Mouse (Mus musculus): ENCODE measurements at regions not wholly inside any gene's neighbourhood (a gene's known extent, or its start where the extent isn't known, plus 50 kb on each side); places are given as distances from the start of the nearest gene placed in this dataset.

GRCm38 (mm10) chr14:123219590-123219989 lies 235.8 kb upstream of the Tmtc4 start:
- H3K4me1 ChIP-seq (replicated peaks), result no peaks in the 10 kb centered on the region

GRCm38 (mm10) chr14:123210241-123210640 lies 226.4 kb upstream of the Tmtc4 start:
- no peak overlapping the region for H3K9ac ChIP-seq
- H3K27ac ChIP-seq, result no peak overlapping the region
- no peaks in the 10 kb centered on the region for H3K36me3 ChIP-seq
- H3K4me2 ChIP-seq, result no peak overlapping the region
- no peaks in the 10 kb centered on the region for H3K4me1 ChIP-seq (replicated peaks)
- no peak for ATAC-seq (replicated peaks; ENCODE audit: insufficient number of reproducible peaks, insufficient read depth, low FRiP score, low read depth)
- no peaks in the 10 kb centered on the region for H3K27me3 ChIP-seq
- no peak overlapping the region for H3K4me3 ChIP-seq
- WGBS, result 73% methylated on average over 3 of the region's 3 CpGs
- H3K9me3 ChIP-seq (replicated peaks), result no peaks in the 10 kb centered on the region

More at GRCm38 (mm10) chr14:123219590-123219989, 235.8 kb upstream of the Tmtc4 start:
- no peak for ATAC-seq (replicated peaks; ENCODE audit: insufficient number of reproducible peaks, insufficient read depth, low FRiP score, low read depth)
- Histone ChIP-seq H3K27ac (no peak overlapping the region), H3K9ac (no peak overlapping the region), H3K4me2 (no peak overlapping the region), H3K36me3 (no peaks in the 10 kb centered on the region), H3K27me3 (no peaks in the 10 kb centered on the region), H3K9me3 (replicated peaks) (no peaks in the 10 kb centered on the region), H3K4me3 (no peak overlapping the region)
- 67% methylated on average over 1 of the region's 1 CpGs for WGBS

GRCm38 (mm10) chr14:123202848-123203247 lies 219.0 kb upstream of the Tmtc4 start:
- 65% methylated on average over 2 of the region's 2 CpGs for WGBS
- Histone ChIP-seq H3K4me1 (replicated peaks) (peaks cover 14% of the 10 kb centered on the region), H3K4me2 (no peak overlapping the region), H3K4me3 (no peak overlapping the region), H3K9ac (no peak overlapping the region), H3K27ac (no peak overlapping the region), H3K9me3 (replicated peaks) (no peaks in the 10 kb centered on the region), H3K36me3 (no peaks in the 10 kb centered on the region), H3K27me3 (no peaks in the 10 kb centered on the region)
- ATAC-seq (replicated peaks; ENCODE audit: insufficient number of reproducible peaks, insufficient read depth, low FRiP score, low read depth), result no peak

GRCm38 (mm10) chr14:123202313-123202712 lies 218.5 kb upstream of the Tmtc4 start:
- Histone ChIP-seq H3K4me1 (replicated peaks) (peaks cover 14% of the 10 kb centered on the region), H3K9me3 (replicated peaks) (no peaks in the 10 kb centered on the region), H3K4me3 (peak overlapping the region; percentile 14; the same call in 1 of the 2 replicates), H3K27ac (peak overlapping the region; percentile 10; the same call in 1 of the 2 replicates), H3K4me2 (peak overlapping the region; percentile 46), H3K27me3 (no peaks in the 10 kb centered on the region), H3K36me3 (no peaks in the 10 kb centered on the region), H3K9ac (no peak overlapping the region)
- WGBS, result 56% methylated on average over 4 of the region's 4 CpGs
- ATAC-seq (replicated peaks; ENCODE audit: insufficient number of reproducible peaks, insufficient read depth, low FRiP score, low read depth), result no peak

GRCm38 (mm10) chr14:123201426-123202274 lies 217.8 kb upstream of the Tmtc4 start:
- H3K4me2 ChIP-seq, result peak overlapping the region; percentile 46
- WGBS, result 30% methylated on average over 14 of the region's 14 CpGs
- peak overlapping the region; percentile 10; the same call in 1 of the 2 replicates for H3K27ac ChIP-seq
- H3K36me3 ChIP-seq, result no peaks in the 10 kb centered on the region
- no peak overlapping the region for H3K9ac ChIP-seq
- peaks cover 14% of the 10 kb centered on the region for H3K4me1 ChIP-seq (replicated peaks)
- H3K9me3 ChIP-seq (replicated peaks), result no peaks in the 10 kb centered on the region
- peak overlapping the region; percentile 14; the same call in 1 of the 2 replicates for H3K4me3 ChIP-seq
- ATAC-seq (replicated peaks; ENCODE audit: insufficient number of reproducible peaks, insufficient read depth, low FRiP score, low read depth), result peak; percentile 70
- no peaks in the 10 kb centered on the region for H3K27me3 ChIP-seq

- H3K4me3 ChIP-seq, result no peak overlapping the region
- peaks cover 14% of the 10 kb centered on the region for H3K4me1 ChIP-seq (replicated peaks)
- WGBS, result 66% methylated on average over 3 of the region's 3 CpGs
- no peak overlapping the region for H3K4me2 ChIP-seq
- ATAC-seq (replicated peaks; ENCODE audit: insufficient number of reproducible peaks, insufficient read depth, low FRiP score, low read depth), result no peak
- H3K36me3 ChIP-seq, result no peaks in the 10 kb centered on the region
- no peaks in the 10 kb centered on the region for H3K27me3 ChIP-seq
- no peak overlapping the region for H3K9ac ChIP-seq
- no peaks in the 10 kb centered on the region for H3K9me3 ChIP-seq (replicated peaks)
- no peak overlapping the region for H3K27ac ChIP-seq
Measured at GRCm38 (mm10) chr14:123199111-123199510, 215.3 kb upstream of the Tmtc4 start.

- Histone ChIP-seq H3K36me3 (no peaks in the 10 kb centered on the region), H3K27ac (no peak overlapping the region), H3K4me3 (no peak overlapping the region), H3K4me2 (no peak overlapping the region), H3K9me3 (replicated peaks) (no peaks in the 10 kb centered on the region), H3K27me3 (no peaks in the 10 kb centered on the region), H3K4me1 (replicated peaks) (no peaks in the 10 kb centered on the region), H3K9ac (no peak overlapping the region)
- WGBS, result 63% methylated on average over 2 of the region's 2 CpGs
- no peak for ATAC-seq (replicated peaks; ENCODE audit: insufficient number of reproducible peaks, insufficient read depth, low FRiP score, low read depth)
Measured at GRCm38 (mm10) chr14:123192574-123192973, 208.7 kb upstream of the Tmtc4 start.

GRCm38 (mm10) chr14:123190729-123191128 lies 206.9 kb upstream of the Tmtc4 start:
- Histone ChIP-seq H3K4me2 (no peak overlapping the region), H3K27me3 (no peaks in the 10 kb centered on the region), H3K4me1 (replicated peaks) (no peaks in the 10 kb centered on the region), H3K9me3 (replicated peaks) (no peaks in the 10 kb centered on the region), H3K27ac (no peak overlapping the region), H3K4me3 (no peak overlapping the region), H3K9ac (no peak overlapping the region), H3K36me3 (no peaks in the 10 kb centered on the region)
- no peak for ATAC-seq (replicated peaks; ENCODE audit: insufficient number of reproducible peaks, insufficient read depth, low FRiP score, low read depth)

- no peaks in the 10 kb centered on the region for H3K9me3 ChIP-seq (replicated peaks)
- H3K36me3 ChIP-seq, result no peaks in the 10 kb centered on the region
- ATAC-seq (replicated peaks; ENCODE audit: insufficient number of reproducible peaks, insufficient read depth, low FRiP score, low read depth), result no peak
- H3K4me2 ChIP-seq, result no peak overlapping the region
- H3K9ac ChIP-seq, result no peak overlapping the region
- H3K27ac ChIP-seq, result no peak overlapping the region
- 65% methylated on average over 11 of the region's 11 CpGs for WGBS
- H3K4me1 ChIP-seq (replicated peaks), result no peaks in the 10 kb centered on the region
- no peaks in the 10 kb centered on the region for H3K27me3 ChIP-seq
- H3K4me3 ChIP-seq, result no peak overlapping the region
Measured at GRCm38 (mm10) chr14:123187270-123188058, 203.6 kb upstream of the Tmtc4 start.

GRCm38 (mm10) chr14:123173183-123173582 lies 189.3 kb upstream of the Tmtc4 start:
- H3K4me3 ChIP-seq, result no peak overlapping the region
- no peaks in the 10 kb centered on the region for H3K27me3 ChIP-seq
- H3K9ac ChIP-seq, result no peak overlapping the region
- H3K9me3 ChIP-seq (replicated peaks), result no peaks in the 10 kb centered on the region
- no peaks in the 10 kb centered on the region for H3K4me1 ChIP-seq (replicated peaks)
- no peaks in the 10 kb centered on the region for H3K36me3 ChIP-seq
- H3K27ac ChIP-seq, result no peak overlapping the region
- H3K4me2 ChIP-seq, result no peak overlapping the region
- no peak for ATAC-seq (replicated peaks; ENCODE audit: insufficient number of reproducible peaks, insufficient read depth, low FRiP score, low read depth)
- 46% methylated on average over 2 of the region's 2 CpGs for WGBS

GRCm38 (mm10) chr14:123171865-123172264 lies 188.0 kb upstream of the Tmtc4 start:
- Histone ChIP-seq H3K27ac (no peak overlapping the region), H3K36me3 (no peaks in the 10 kb centered on the region), H3K4me3 (no peak overlapping the region), H3K27me3 (no peaks in the 10 kb centered on the region), H3K4me2 (no peak overlapping the region), H3K4me1 (replicated peaks) (no peaks in the 10 kb centered on the region), H3K9me3 (replicated peaks) (no peaks in the 10 kb centered on the region), H3K9ac (no peak overlapping the region)
- WGBS, result 33% methylated on average over 1 of the region's 1 CpGs
- ATAC-seq (replicated peaks; ENCODE audit: insufficient number of reproducible peaks, insufficient read depth, low FRiP score, low read depth), result no peak
